Mouse (Mus musculus): Measurements from ENCODE around the gene Sh2d6.

GRCm38 (mm10) chr6:72503939-72504338, 17.6 kb downstream of the Sh2d6 start:
- TF ChIP-seq CTCF (IDR thresholded peaks at IDR 0.05; ENCODE audit: control insufficient read depth, insufficient read depth, insufficient replicate concordance, low read depth, low read length): no peak
- no peak for TF ChIP-seq POLR2A (IDR thresholded peaks at IDR 0.05; ENCODE audit: control insufficient read depth, low read depth, low read length)

Measured in testis, adult 2 months (tissue).